Mouse (Mus musculus): ENCODE measurements around the gene Hpf1. TPM values are rescaled to one million over a fixed set of nuclear protein-coding genes. Genes with fewer than 3 reads are reported as not detected.
A peak's percentile ranks its signal among the peaks of the same experiment; 100 is the strongest.

Gene Hpf1
- polyA plus RNA-seq, 1 experiment from 2014 or later, result 107 TPM

- no peaks in the 10 kb centered on the region for H3K27me3 ChIP-seq
- ATAC-seq (replicated peaks; ENCODE audit: low FRiP score), result 0 out of 2 replicates have a peak, but pooled peaks have one; percentile 40
- H3K9me3 ChIP-seq (replicated peaks), result no peaks in the 10 kb centered on the region
- peaks cover 4% of the 10 kb centered on the region; the same call in 1 of the 2 replicates for H3K4me1 ChIP-seq
- WGBS, result 50% methylated on average over 10 of the region's 10 CpGs
- peaks cover 31% of the 10 kb centered on the region for H3K36me3 ChIP-seq
- no peak overlapping the region for H3K27ac ChIP-seq
- H3K9ac ChIP-seq, result no peak overlapping the region
- 0 out of 2 replicates have a peak overlapping the region, but pooled peaks have one; percentile 19 for H3K4me2 ChIP-seq
- no peak overlapping the region for H3K4me3 ChIP-seq (replicated peaks)
Observed at GRCm38 (mm10) chr8:60912554-60912953, 22.3 kb downstream of the Hpf1 start.

GRCm38 (mm10) chr8:60919069-60919468 lies 28.9 kb downstream of the Hpf1 start:
- ATAC-seq (replicated peaks; ENCODE audit: low FRiP score), result peak; percentile 87
- no peak overlapping the region for H3K4me3 ChIP-seq (replicated peaks)
- peaks cover 7% of the 10 kb centered on the region; the same call in 1 of the 2 replicates for H3K36me3 ChIP-seq
- H3K4me1 ChIP-seq, result no peaks in the 10 kb centered on the region
- WGBS, result 46% methylated on average over 3 of the region's 3 CpGs
- no peak overlapping the region for H3K27ac ChIP-seq
- H3K27me3 ChIP-seq, result no peaks in the 10 kb centered on the region
- no peak overlapping the region for H3K4me2 ChIP-seq
- no peaks in the 10 kb centered on the region for H3K9me3 ChIP-seq (replicated peaks)
- H3K9ac ChIP-seq, result no peak overlapping the region

GRCm38 (mm10) chr8:60920176-60920575 lies 30.0 kb downstream of the Hpf1 start:
- H3K4me3 ChIP-seq (replicated peaks), result no peak overlapping the region
- 92% methylated on average over 4 of the region's 4 CpGs for WGBS
- no peak overlapping the region for H3K27ac ChIP-seq
- no peak overlapping the region for H3K4me2 ChIP-seq
- no peaks in the 10 kb centered on the region for H3K27me3 ChIP-seq
- no peak for ATAC-seq (replicated peaks; ENCODE audit: low FRiP score)
- H3K4me1 ChIP-seq, result no peaks in the 10 kb centered on the region
- H3K36me3 ChIP-seq, result peaks cover 7% of the 10 kb centered on the region; the same call in 1 of the 2 replicates
- no peaks in the 10 kb centered on the region for H3K9me3 ChIP-seq (replicated peaks)
- H3K9ac ChIP-seq, result no peak overlapping the region

- Histone ChIP-seq H3K4me3 (replicated peaks) (no peak overlapping the region), H3K36me3 (peaks cover 9% of the 10 kb centered on the region; the same call in 1 of the 2 replicates)
Observed at GRCm38 (mm10) chr8:60933617-60934016, 43.4 kb downstream of the Hpf1 start.

GRCm38 (mm10) chr8:60938717-60939424 lies 48.7 kb downstream of the Hpf1 start:
- peaks cover 9% of the 10 kb centered on the region; the same call in 1 of the 2 replicates for H3K36me3 ChIP-seq
- H3K4me1 ChIP-seq, result no peaks in the 10 kb centered on the region
- H3K27me3 ChIP-seq, result no peaks in the 10 kb centered on the region
- no peak overlapping the region for H3K4me3 ChIP-seq (replicated peaks)
- WGBS, result 69% methylated on average over 3 of the region's 3 CpGs
- H3K9me3 ChIP-seq (replicated peaks), result no peaks in the 10 kb centered on the region
- no peak overlapping the region for H3K9ac ChIP-seq
- H3K27ac ChIP-seq, result no peak overlapping the region
- no peak for ATAC-seq (replicated peaks; ENCODE audit: low FRiP score)
- no peak overlapping the region for H3K4me2 ChIP-seq

More at GRCm38 (mm10) chr8:60933617-60934016, 43.4 kb downstream of the Hpf1 start:
- no peak overlapping the region for H3K4me2 ChIP-seq
- no peaks in the 10 kb centered on the region for H3K27me3 ChIP-seq
- no peak overlapping the region for H3K9ac ChIP-seq
- ATAC-seq (replicated peaks; ENCODE audit: low FRiP score), result no peak
- H3K27ac ChIP-seq, result no peak overlapping the region
- no peaks in the 10 kb centered on the region for H3K4me1 ChIP-seq
- H3K9me3 ChIP-seq (replicated peaks), result no peaks in the 10 kb centered on the region

- no peak overlapping the region for H3K9ac ChIP-seq
- no peak overlapping the region for H3K27ac ChIP-seq
- H3K4me2 ChIP-seq, result no peak overlapping the region
- 92% methylated on average over 2 of the region's 2 CpGs for WGBS
- H3K4me1 ChIP-seq, result no peaks in the 10 kb centered on the region
- no peak for ATAC-seq (replicated peaks; ENCODE audit: low FRiP score)
- no peak overlapping the region for H3K4me3 ChIP-seq (replicated peaks)
- H3K9me3 ChIP-seq (replicated peaks), result no peaks in the 10 kb centered on the region
- H3K36me3 ChIP-seq, result no peaks in the 10 kb centered on the region
- no peaks in the 10 kb centered on the region for H3K27me3 ChIP-seq
Observed at GRCm38 (mm10) chr8:60942867-60943266, 52.6 kb downstream of the Hpf1 start.

- H3K27me3 ChIP-seq, result no peaks in the 10 kb centered on the region
- H3K9me3 ChIP-seq (replicated peaks), result no peaks in the 10 kb centered on the region
- no peak for ATAC-seq (replicated peaks; ENCODE audit: low FRiP score)
- no peak overlapping the region for H3K27ac ChIP-seq
- no peak overlapping the region for H3K9ac ChIP-seq
- no peak overlapping the region for H3K4me2 ChIP-seq
- no peak overlapping the region for H3K4me3 ChIP-seq (replicated peaks)
- H3K4me1 ChIP-seq, result no peaks in the 10 kb centered on the region
- H3K36me3 ChIP-seq, result no peaks in the 10 kb centered on the region
Observed at GRCm38 (mm10) chr8:60947503-60947902, 57.3 kb downstream of the Hpf1 start.

GRCm38 (mm10) chr8:60949859-60950258 lies 59.6 kb downstream of the Hpf1 start:
- no peak overlapping the region for H3K4me3 ChIP-seq (replicated peaks)
- H3K9ac ChIP-seq, result no peak overlapping the region
- ATAC-seq (replicated peaks; ENCODE audit: low FRiP score), result no peak
- no peak overlapping the region for H3K27ac ChIP-seq
- no peak overlapping the region for H3K4me2 ChIP-seq
- H3K36me3 ChIP-seq, result no peaks in the 10 kb centered on the region
- H3K9me3 ChIP-seq (replicated peaks), result no peaks in the 10 kb centered on the region
- no peaks in the 10 kb centered on the region for H3K27me3 ChIP-seq
- WGBS, result 67% methylated on average over 4 of the region's 4 CpGs
- peaks cover 3% of the 10 kb centered on the region; the same call in 1 of the 2 replicates for H3K4me1 ChIP-seq

- WGBS, result 85% methylated on average over 4 of the region's 4 CpGs
Observed at GRCm38 (mm10) chr8:60951271-60951670, 61.1 kb downstream of the Hpf1 start.

GRCm38 (mm10) chr8:60951757-60952156 lies 61.5 kb downstream of the Hpf1 start:
- Histone ChIP-seq H3K36me3 (no peaks in the 10 kb centered on the region), H3K27me3 (no peaks in the 10 kb centered on the region), H3K4me2 (no peak overlapping the region), H3K27ac (no peak overlapping the region), H3K9ac (no peak overlapping the region), H3K4me3 (replicated peaks) (no peak overlapping the region), H3K9me3 (replicated peaks) (no peaks in the 10 kb centered on the region), H3K4me1 (peaks cover 3% of the 10 kb centered on the region; the same call in 1 of the 2 replicates)
- WGBS, result 97% methylated on average over 1 of the region's 1 CpGs
- no peak for ATAC-seq (replicated peaks; ENCODE audit: low FRiP score)

More at GRCm38 (mm10) chr8:60951271-60951670, 61.1 kb downstream of the Hpf1 start:
- Histone ChIP-seq H3K4me1 (peaks cover 3% of the 10 kb centered on the region; the same call in 1 of the 2 replicates), H3K4me3 (replicated peaks) (no peak overlapping the region), H3K36me3 (no peaks in the 10 kb centered on the region), H3K9ac (no peak overlapping the region), H3K9me3 (replicated peaks) (no peaks in the 10 kb centered on the region), H3K27ac (no peak overlapping the region), H3K4me2 (no peak overlapping the region), H3K27me3 (no peaks in the 10 kb centered on the region)
- ATAC-seq (replicated peaks; ENCODE audit: low FRiP score), result no peak

GRCm38 (mm10) chr8:60952803-60953202 lies 62.6 kb downstream of the Hpf1 start:
- no peak overlapping the region for H3K4me2 ChIP-seq
- H3K9me3 ChIP-seq (replicated peaks), result no peaks in the 10 kb centered on the region
- ATAC-seq (replicated peaks; ENCODE audit: low FRiP score), result no peak
- no peak overlapping the region for H3K27ac ChIP-seq
- no peak overlapping the region for H3K9ac ChIP-seq
- no peak overlapping the region for H3K4me3 ChIP-seq (replicated peaks)
- H3K4me1 ChIP-seq, result peaks cover 3% of the 10 kb centered on the region; the same call in 1 of the 2 replicates
- no peaks in the 10 kb centered on the region for H3K27me3 ChIP-seq
- no peaks in the 10 kb centered on the region for H3K36me3 ChIP-seq
- WGBS, result 67% methylated on average over 5 of the region's 5 CpGs

GRCm38 (mm10) chr8:60954281-60955014 lies 64.2 kb downstream of the Hpf1 start:
- Histone ChIP-seq H3K36me3 (no peaks in the 10 kb centered on the region), H3K9me3 (replicated peaks) (no peaks in the 10 kb centered on the region), H3K4me3 (replicated peaks) (peak overlapping the region; percentile 37), H3K27me3 (no peaks in the 10 kb centered on the region), H3K4me2 (peak overlapping the region; percentile 60), H3K9ac (peak overlapping the region; percentile 32), H3K4me1 (peaks cover 3% of the 10 kb centered on the region; the same call in 1 of the 2 replicates), H3K27ac (peak overlapping the region; percentile 78)
- peak; percentile 97 for ATAC-seq (replicated peaks; ENCODE audit: low FRiP score)
- 4% methylated on average over 15 of the region's 15 CpGs for WGBS

Data from kidney, embryonic 15.5 days (tissue).